Mouse (Mus musculus) thymus, postnatal 10 days (tissue): ENCODE measurements around the gene Sephs2.
"Not testable (repeated sequence)": the region's sequence is repeated elsewhere in the genome, so short reads cannot be mapped to it uniquely, and the experiment has no call there.

Experiments used
- DNase-seq, 2 experiments: peaks; one replicate each; pipeline ENCODE4 v3.0.0; 2021; ENCODE audit warnings: low spot score in 2 of 2

Sephs2 gene

GRCm38 (mm10) chr7:127271093-127271492 lies 2.8 kb downstream of the Sephs2 start:
- no peak for DNase-seq

- no peak for DNase-seq
Measured at GRCm38 (mm10) chr7:127270666-127271065, 3.2 kb downstream of the Sephs2 start.

- DNase-seq: no peak
Measured at GRCm38 (mm10) chr7:127270256-127270655, 3.6 kb downstream of the Sephs2 start.

GRCm38 (mm10) chr7:127263526-127263925 lies 10.3 kb downstream of the Sephs2 start:
- no peak for DNase-seq

GRCm38 (mm10) chr7:127262218-127262961 lies 11.5 kb downstream of the Sephs2 start:
- DNase-seq: no peak

- peak; percentile 92 to 96 for DNase-seq
Measured at GRCm38 (mm10) chr7:127260309-127261111, 13.3 kb downstream of the Sephs2 start, which contains the start of gene Dctpp1. Dctpp1 (minus strand) TSS chr7:127260709.

- DNase-seq: no peak
Measured at GRCm38 (mm10) chr7:127259186-127259905, 14.5 kb downstream of the Sephs2 start.

- no peak for DNase-seq
Measured at GRCm38 (mm10) chr7:127256518-127256917, 17.3 kb downstream of the Sephs2 start.

- no peak for DNase-seq
Measured at GRCm38 (mm10) chr7:127255965-127256364, 17.9 kb downstream of the Sephs2 start.

GRCm38 (mm10) chr7:127255008-127255407 lies 18.8 kb downstream of the Sephs2 start:
- no peak for DNase-seq

- DNase-seq: peak; percentile 93 to 96
Measured at GRCm38 (mm10) chr7:127253821-127254769, 19.8 kb downstream of the Sephs2 start.

- DNase-seq: no peak
Measured at GRCm38 (mm10) chr7:127253341-127253740, 20.5 kb downstream of the Sephs2 start.

GRCm38 (mm10) chr7:127252414-127252813 lies 21.4 kb downstream of the Sephs2 start:
- DNase-seq: peak in 1 of 2 experiments; percentile 57

- DNase-seq: not testable (repeated sequence)
Measured at GRCm38 (mm10) chr7:127250511-127250910, 23.3 kb downstream of the Sephs2 start.

GRCm38 (mm10) chr7:127244658-127245510 lies 29.0 kb downstream of the Sephs2 start:
- no peak for DNase-seq

GRCm38 (mm10) chr7:127243870-127244657 lies 29.8 kb downstream of the Sephs2 start, which contains the start of gene Zfp771:
Zfp771 (plus strand) TSS chr7:127244274.
- peak; percentile 85 to 92 for DNase-seq

- no peak for DNase-seq
Measured at GRCm38 (mm10) chr7:127243361-127243867, 30.4 kb downstream of the Sephs2 start.

- no peak for DNase-seq
Measured at GRCm38 (mm10) chr7:127234777-127235176, 39.1 kb downstream of the Sephs2 start.

- DNase-seq: no peak
Measured at GRCm38 (mm10) chr7:127233765-127234164, 40.1 kb downstream of the Sephs2 start.
